Mouse (Mus musculus) midbrain, embryonic 12.5 days (tissue): ENCODE measurements around the gene Josd1. TPM values are rescaled to one million over a fixed set of nuclear protein-coding genes. Genes with fewer than 3 reads are reported as not detected.

Experiments used
- ATAC-seq: fragments of 200-750 bp; cut with Nextera tagmentation; 2 replicates; pipeline ENCODE4 v1.8.0; 2017; ENCODE audit warnings: low read depth, moderate TSS enrichment, moderate library complexity; ENCODE audit not compliant: low FRiP score
- H3K27ac ChIP-seq: fragments of 300-500 bp; sonication (generic); replicated peaks from 2 replicates; pipeline ENCODE4 v1.5.1; 2016; ENCODE audit warnings: mild to moderate bottlenecking
- H3K27me3 ChIP-seq: fragments of 300-500 bp; sonication (generic); 2 replicates; pipeline ENCODE4 v1.6.1; 2016; ENCODE audit warnings: mild to moderate bottlenecking
- H3K36me3 ChIP-seq: fragments of 300-500 bp; sonication (generic); 2 replicates; pipeline ENCODE4 v1.6.1; 2016
- H3K4me1 ChIP-seq: fragments of 300-500 bp; sonication (generic); 2 replicates; pipeline ENCODE4 v1.6.1; 2016
- H3K4me2 ChIP-seq: fragments of 300-500 bp; sonication (generic); replicated peaks from 2 replicates; pipeline ENCODE4 v1.6.1; 2016; ENCODE audit warnings: mild to moderate bottlenecking, moderate library complexity
- H3K4me3 ChIP-seq: fragments of 300-500 bp; sonication (generic); 2 replicates; pipeline ENCODE4 v1.5.1; 2016; ENCODE audit warnings: mild to moderate bottlenecking
- H3K9ac ChIP-seq: fragments of 300-500 bp; sonication (generic); replicated peaks from 2 replicates; pipeline ENCODE4 v1.6.1; 2016; ENCODE audit warnings: mild to moderate bottlenecking, moderate library complexity
- H3K9me3 ChIP-seq: fragments of 300-500 bp; sonication (generic); 2 replicates; pipeline ENCODE4 v1.6.1; 2016; ENCODE audit warnings: mild to moderate bottlenecking
- WGBS: fragments of 180-500 bp; shearing (Covaris S2); methylation state at CpG from one replicate; pipeline ENCODE4 v1.1.7; 2016; 5-methylcytosine and 5-hydroxymethylcytosine counted together
- polyA plus RNA-seq: library from polyadenylated mRNA; unstranded; fragments of >200 nt; fragmentation: Nextera tagmentation; extraction: Ambion mirVana; gene quantifications from 2 replicates; pipeline ENCODE4 v1.2.1, GENCODE M21; 2016

The Josd1 gene
- polyA plus RNA-seq, 1 experiment from 2014 or later, result 24.8 TPM

GRCm38 (mm10) chr15:79650569-79650968, 37.1 kb downstream of the Josd1 start:
- no peaks in the 10 kb centered on the region for H3K27me3 ChIP-seq
- H3K4me1 ChIP-seq, result no peaks in the 10 kb centered on the region
- no peak for ATAC-seq
- H3K9me3 ChIP-seq, result no peaks in the 10 kb centered on the region
- H3K4me2 ChIP-seq, result no peak overlapping the region
- no peak overlapping the region for H3K27ac ChIP-seq
- no peak overlapping the region for H3K4me3 ChIP-seq
- peaks cover 44% of the 10 kb centered on the region for H3K36me3 ChIP-seq
- no peak overlapping the region for H3K9ac ChIP-seq

DNA sequence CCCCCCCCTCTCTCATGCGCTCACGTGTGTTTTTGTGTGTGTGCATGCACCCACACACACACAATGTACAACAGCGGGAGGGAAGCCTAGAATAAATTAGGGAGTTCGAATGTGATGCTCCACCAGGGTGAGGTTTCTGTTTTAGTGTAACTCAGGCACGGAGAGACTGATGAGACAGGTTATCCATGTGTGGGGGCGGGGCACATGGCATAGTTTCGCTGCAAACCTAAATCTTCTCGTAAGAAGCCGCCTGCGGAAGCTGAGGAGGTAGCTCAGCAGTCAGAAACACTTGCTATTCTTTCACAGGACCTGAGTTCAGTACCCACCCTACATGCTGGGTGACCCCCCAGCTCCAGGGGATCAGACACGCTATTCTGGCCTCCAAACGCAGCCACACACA, 39.6 kb downstream of the Josd1 start:
- Histone ChIP-seq H3K4me1 (no peaks in the 10 kb centered on the region), H3K36me3 (peaks cover 54% of the 10 kb centered on the region)
- 91% methylated on average over 12 of the region's 12 CpGs for WGBS

DNA sequence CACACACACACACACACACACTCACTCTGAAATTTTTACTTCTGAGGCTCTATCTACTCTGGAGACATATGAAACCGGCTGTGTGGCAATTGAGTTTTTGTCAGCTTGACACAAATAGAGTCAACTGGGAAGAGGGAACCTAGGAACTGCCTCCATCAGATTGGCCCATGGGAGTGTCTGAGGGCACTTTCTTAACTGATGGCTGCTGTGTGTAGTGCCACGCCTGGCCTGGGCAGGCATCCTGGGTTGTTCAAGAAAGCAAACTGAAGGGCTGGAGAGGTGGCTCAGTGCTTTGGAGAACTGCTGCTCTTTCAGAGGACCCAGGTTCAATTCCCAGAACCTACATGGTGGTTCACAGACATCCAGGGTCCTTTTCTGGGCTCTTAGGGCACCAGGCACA, 42.2 kb downstream of the Josd1 start:
- Histone ChIP-seq H3K4me3 (no peak overlapping the region), H3K9ac (no peak overlapping the region), H3K27me3 (no peaks in the 10 kb centered on the region), H3K4me1 (no peaks in the 10 kb centered on the region), H3K36me3 (peaks cover 68% of the 10 kb centered on the region), H3K9me3 (no peaks in the 10 kb centered on the region), H3K27ac (no peak overlapping the region), H3K4me2 (no peak overlapping the region)
- 91% methylated on average over 2 of the region's 2 CpGs for WGBS
- ATAC-seq, result no peak

More for the DNA sequence above, 39.6 kb downstream of the Josd1 start:
- no peak overlapping the region for H3K27ac ChIP-seq
- no peaks in the 10 kb centered on the region for H3K27me3 ChIP-seq
- no peak overlapping the region for H3K4me2 ChIP-seq
- no peak for ATAC-seq
- H3K9ac ChIP-seq, result no peak overlapping the region
- H3K9me3 ChIP-seq, result no peaks in the 10 kb centered on the region
- H3K4me3 ChIP-seq, result no peak overlapping the region

- Histone ChIP-seq H3K9me3 (no peaks in the 10 kb centered on the region), H3K27ac (no peak overlapping the region), H3K9ac (no peak overlapping the region), H3K4me2 (no peak overlapping the region), H3K4me3 (no peak overlapping the region), H3K27me3 (no peaks in the 10 kb centered on the region), H3K36me3 (peaks cover 67% of the 10 kb centered on the region), H3K4me1 (no peaks in the 10 kb centered on the region)
- 81% methylated on average over 11 of the region's 12 CpGs for WGBS
- ATAC-seq, result no peak
Measured at GRCm38 (mm10) chr15:79641135-79641817, 46.4 kb downstream of the Josd1 start.

DNA sequence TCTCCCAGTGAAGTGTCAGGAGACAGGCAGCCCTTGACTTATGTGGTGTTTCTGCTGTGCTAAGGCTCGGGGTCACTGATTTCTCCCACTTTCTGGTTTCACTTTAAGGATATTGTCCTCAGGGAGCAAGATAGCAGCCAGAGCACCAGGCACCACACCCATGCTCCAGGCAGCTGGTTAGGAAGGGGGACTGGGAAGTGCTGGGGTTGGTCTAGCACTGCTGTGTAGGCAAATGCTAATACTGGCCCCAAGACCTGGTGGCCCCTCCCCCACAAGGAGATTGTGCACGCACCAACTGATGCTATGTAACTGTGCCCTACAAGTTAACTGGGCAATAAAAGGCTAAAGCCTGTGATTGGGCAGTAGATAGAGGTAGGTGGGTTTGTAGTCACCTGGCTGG, 57.2 kb downstream of the Josd1 start:
- Histone ChIP-seq H3K9ac (no peak overlapping the region), H3K27me3 (no peaks in the 10 kb centered on the region), H3K4me3 (no peak overlapping the region), H3K9me3 (no peaks in the 10 kb centered on the region), H3K36me3 (peaks cover 92% of the 10 kb centered on the region), H3K27ac (no peak overlapping the region), H3K4me2 (no peak overlapping the region), H3K4me1 (no peaks in the 10 kb centered on the region)
- 74% methylated on average over 2 of the region's 2 CpGs for WGBS
- ATAC-seq, result no peak

Other genes starting within 250 kb of the Josd1 start
- 267 and 291 TPM in 2 replicates for gene Csnk1e, start 232.4 kb downstream of the Josd1 start, polyA plus RNA-seq
- gene Kcnj4, start 182.7 kb downstream of the Josd1 start, polyA plus RNA-seq, result not detected in 2 replicates
- gene Kdelr3, start 171.5 kb downstream of the Josd1 start, polyA plus RNA-seq, result 18.2 and 26.6 TPM in 2 replicates
- gene Ddx17, start 141.2 kb downstream of the Josd1 start, polyA plus RNA-seq, result 73.6 and 74.9 TPM in 2 replicates
- gene Dmc1, start 82.8 kb downstream of the Josd1 start, polyA plus RNA-seq, result 1.1 and 1.4 TPM in 2 replicates
- 4.6 and 5.4 TPM in 2 replicates for gene Fam227a, start 29.0 kb downstream of the Josd1 start, polyA plus RNA-seq
- 79.7 and 82.0 TPM in 2 replicates for gene Cby1, start 28.7 kb downstream of the Josd1 start, polyA plus RNA-seq
- 252 and 269 TPM in 2 replicates for gene Tomm22, start 17.1 kb downstream of the Josd1 start, polyA plus RNA-seq
- 44.8 and 51.0 TPM in 2 replicates for gene Gtpbp1, start 2.9 kb upstream of the Josd1 start, polyA plus RNA-seq
- 8.0 and 8.7 TPM in 2 replicates for gene Sun2, start 54.6 kb upstream of the Josd1 start, polyA plus RNA-seq
- 72.4 and 77.9 TPM in 2 replicates for gene Dnal4, start 89.9 kb upstream of the Josd1 start, polyA plus RNA-seq
- gene Nptxr, start 116.8 kb upstream of the Josd1 start, polyA plus RNA-seq, result 8.7 and 11.7 TPM in 2 replicates
- 0.45 TPM in 1 of 2 replicates, not detected in the other for gene Npcd, start 146.3 kb upstream of the Josd1 start, polyA plus RNA-seq
- 45.5 and 45.7 TPM in 2 replicates for gene Cbx6, start 146.8 kb upstream of the Josd1 start, polyA plus RNA-seq
- gene Apobec3, start 203.7 kb upstream of the Josd1 start, polyA plus RNA-seq, result 5.1 and 6.9 TPM in 2 replicates